11 mouse cellular contexts compared by ENCODE assay signal in the genomic region with DNA sequence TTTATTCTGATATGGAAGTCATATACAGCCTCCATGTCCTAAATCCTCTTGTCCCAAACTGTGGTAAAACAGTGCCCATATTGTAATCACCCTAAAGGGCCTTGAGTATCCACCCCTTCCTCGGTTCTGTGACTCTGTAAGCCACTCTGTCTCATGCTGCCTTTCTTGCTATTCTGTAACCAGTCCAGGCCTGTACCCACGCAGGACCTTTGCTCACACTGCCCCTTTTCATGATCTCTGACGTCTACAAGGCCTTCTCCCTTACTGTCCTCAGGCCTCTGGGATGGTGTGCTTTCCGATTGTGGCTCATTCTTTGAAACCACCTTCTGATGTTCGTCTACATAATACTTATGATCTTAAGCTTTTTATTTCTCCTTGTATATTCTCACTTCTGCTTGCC. TPM values are rescaled to one million over a fixed set of nuclear protein-coding genes. Genes with fewer than 3 reads are reported as not detected.
A peak's percentile ranks its signal among the peaks of the same experiment; 100 is the strongest.
DNase-seq lines count a peak whose midpoint lies in the region; ATAC-seq and TF ChIP-seq lines count a peak whose summit lies in the region.
"Had no signal": no experiment of that assay in that cellular context is flagged by ENCODE, and none has a peak within 500 bp of the region (broad histone marks: within the 10 kb centered on the region; RNA-seq: fewer than 3 reads in every experiment).

No protein-coding gene starts in this region.

- DNase-seq in forebrain, embryonic 10.5 days (ENCODE audit: extremely low spot score, low spot score), result no peak
- no peak for DNase-seq in forebrain, postnatal 0 days
- DNase-seq in kidney, adult 2 months, result peak; percentile 49
- DNase-seq in kidney, postnatal 4 days, result no peak
- peak; percentile 15 for DNase-seq in lung, postnatal 36 days
- DNase-seq in lung, adult 2 months, result no peak
- peak; percentile 29 to 47 for DNase-seq in kidney, postnatal 36 days
- no peak for DNase-seq in cerebellum, adult 8-10 months
- DNase-seq: cerebellum, adult 18-20 months; layer of hippocampus, adult 9-11 months had no signal

- H3K27me3 ChIP-seq in forebrain, embryonic 10.5 days (ENCODE audit: poor library complexity, severe bottlenecking), result no peaks in the 10 kb centered on the region
- H3K27me3 ChIP-seq in forebrain, postnatal 0 days (ENCODE audit: insufficient read depth, low read length), result no peaks in the 10 kb centered on the region
- H3K27me3 ChIP-seq in kidney, adult 2 months (replicated peaks; ENCODE audit: control insufficient read depth, insufficient read depth, low read length), result no peaks in the 10 kb centered on the region
- H3K27me3 ChIP-seq: heart, embryonic 12.5 days had no signal

- H3K9me3 ChIP-seq in forebrain, embryonic 10.5 days, result no peaks in the 10 kb centered on the region
- no peaks in the 10 kb centered on the region for H3K9me3 ChIP-seq in forebrain, postnatal 0 days (ENCODE audit: low read length)
- H3K9me3 ChIP-seq: heart, embryonic 12.5 days had no signal

- 85% methylated on average over 5 of the region's 5 CpGs for WGBS in forebrain, embryonic 10.5 days
- 80% methylated on average over 5 of the region's 5 CpGs for WGBS in forebrain, postnatal 0 days
- 53% methylated on average over 5 of the region's 5 CpGs for WGBS in kidney, adult 2 months
- 76% methylated on average over 5 of the region's 5 CpGs for WGBS in lung, adult 2 months

- H3K9ac ChIP-seq in forebrain, postnatal 0 days, result no peak overlapping the region
- H3K9ac ChIP-seq: heart, embryonic 12.5 days had no signal

- no peak for TF ChIP-seq CTCF in forebrain, postnatal 0 days (IDR thresholded peaks at IDR 0.05; ENCODE audit: low read depth)
- no peak for TF ChIP-seq CTCF in kidney, adult 2 months (conservative IDR thresholded peaks at IDR 0.05; ENCODE audit: insufficient read depth, insufficient read length, low read depth, low read length)
- TF ChIP-seq CTCF in lung, adult 2 months (IDR thresholded peaks at IDR 0.05; ENCODE audit: insufficient read depth, low read length), result no peak

- peak overlapping the region; percentile 86; the same call in 1 of the 2 replicates for H3K4me3 ChIP-seq in forebrain, embryonic 10.5 days
- H3K4me3 ChIP-seq in forebrain, postnatal 0 days (ENCODE audit: low read depth, low read length), result no peak overlapping the region
- no peak overlapping the region for H3K4me3 ChIP-seq in kidney, adult 2 months (ENCODE audit: insufficient read depth, low read depth, low read length)
- no peak overlapping the region for H3K4me3 ChIP-seq in lung, adult 2 months (replicated peaks; ENCODE audit: extremely low read depth, low read depth, low read length)

- peaks cover 11% of the 10 kb centered on the region for H3K4me1 ChIP-seq in forebrain, embryonic 10.5 days
- no peaks in the 10 kb centered on the region for H3K4me1 ChIP-seq in forebrain, postnatal 0 days (ENCODE audit: insufficient read depth)
- 0 out of 2 replicates have a peak, but pooled peaks cover 3% of the 10 kb centered on the region for H3K4me1 ChIP-seq in kidney, adult 2 months (ENCODE audit: control insufficient read depth, insufficient read depth, low read length)
- H3K4me1 ChIP-seq in lung, adult 2 months (ENCODE audit: control insufficient read depth, insufficient read depth, low read length), result peaks cover 3% of the 10 kb centered on the region

- 0 out of 2 replicates have a peak, but pooled peaks cover 3% of the 10 kb centered on the region for H3K36me3 ChIP-seq in forebrain, embryonic 10.5 days (replicated peaks)
- H3K36me3 ChIP-seq in forebrain, postnatal 0 days (ENCODE audit: insufficient read depth), result peaks cover 7% of the 10 kb centered on the region
- H3K36me3 ChIP-seq in kidney, adult 2 months (ENCODE audit: control insufficient read depth, insufficient read depth, low read length), result peaks cover 2% of the 10 kb centered on the region; the same call in 1 of the 2 replicates
- H3K36me3 ChIP-seq: heart, embryonic 12.5 days had no signal

- no peak overlapping the region for H3K4me2 ChIP-seq in forebrain, postnatal 0 days (ENCODE audit: low read depth)

- TF ChIP-seq POLR2A in kidney, adult 2 months (IDR thresholded peaks at IDR 0.05; ENCODE audit: low read depth, low read length), result no peak
- TF ChIP-seq POLR2A in lung, adult 2 months (IDR thresholded peaks at IDR 0.05; ENCODE audit: borderline replicate concordance, extremely low read depth, low read depth, low read length), result no peak

- no peak overlapping the region for H3K27ac ChIP-seq in forebrain, embryonic 10.5 days
- no peak overlapping the region for H3K27ac ChIP-seq in forebrain, postnatal 0 days (ENCODE audit: low read depth, low read length)
- no peak overlapping the region for H3K27ac ChIP-seq in kidney, adult 2 months (ENCODE audit: insufficient read depth, low read depth, low read length)

- no peak for ATAC-seq in forebrain, postnatal 0 days

RNA-seq across cellular contexts. Expression of gene Vps41, which starts 1.4 kb away (rescaled TPM):
- polyA plus RNA-seq in forebrain, embryonic 10.5 days (2016; fragmentation: Nextera tagmentation; extraction: Ambion mirVana), result 65.1 and 66.0 TPM in 2 replicates
- total RNA-seq in forebrain, postnatal 0 days (2014; rRNA removed), result 131 and 137 TPM in 2 replicates
- 102 and 105 TPM in 2 replicates for polyA plus RNA-seq in forebrain, postnatal 0 days (2015; fragmentation: Nextera tagmentation; extraction: Ambion mirVana)
- 23.3 and 24.4 TPM in 2 replicates for polyA plus RNA-seq in kidney, adult 2 months (2012; rRNA removed)
- 10.7 and 16.1 TPM in 2 replicates for polyA plus RNA-seq in lung, adult 2 months (2012; rRNA removed)

Comparison
In these comparisons a context has a peak if more than half of its experiments do, and no peak if none do; other contexts are left out.
1. DNase-seq: peak in kidney, adult 2 months (single experiment), lung, postnatal 36 days (single experiment) and kidney, postnatal 36 days (2 of 2); none in forebrain, embryonic 10.5 days (single experiment), forebrain, postnatal 0 days (single experiment), kidney, postnatal 4 days (0 of 2), lung, adult 2 months (single experiment) and cerebellum, adult 8-10 months (single experiment).